Mouse (Mus musculus) E14TG2a.4 (cell line): ENCODE data around the gene Rdh19.
"Not testable (repeated sequence)": the region's sequence is repeated elsewhere in the genome, so short reads cannot be mapped to it uniquely, and the experiment has no call there.

Source experiments
- H3K27me3 ChIP-seq: 2 replicates; pipeline ENCODE4 v1.6.1; 2014; ENCODE audit warnings: low read length, control low read depth; ENCODE audit not compliant: insufficient read depth
- H3K36me3 ChIP-seq: 2 replicates; pipeline ENCODE4 v1.6.1; 2014; ENCODE audit warnings: low read length, control low read depth; ENCODE audit not compliant: insufficient read depth
- H3K4me1 ChIP-seq: replicated peaks from 2 replicates; pipeline ENCODE4 v1.6.1; 2014; ENCODE audit warnings: low read depth, low read length, control low read depth
- H3K4me3 ChIP-seq: replicated peaks from 2 replicates; pipeline ENCODE4 v1.5.1; 2014; ENCODE audit warnings: mild to moderate bottlenecking, low read length
- H3K9me3 ChIP-seq: 2 replicates; pipeline ENCODE4 v1.6.1; 2014; ENCODE audit warnings: low read length, control low read depth
- CTCF ChIP-seq: conservative IDR thresholded peaks from 2 replicates; pipeline ENCODE4 v1.5.1; 2014; ENCODE audit warnings: low read length
- NANOG ChIP-seq: IDR thresholded peaks from 2 replicates; pipeline ENCODE4 v1.6.1; 2014; ENCODE audit warnings: borderline replicate concordance, low read length, mixed read lengths
- POU5F1 ChIP-seq: IDR thresholded peaks from 2 replicates; pipeline ENCODE4 v1.6.1; 2014; ENCODE audit warnings: low read length, borderline replicate concordance

The Rdh19 gene

GRCm38 (mm10) chr10:127891481-127891880 lies 41.8 kb downstream of the Rdh19 start:
- TF ChIP-seq CTCF (no peak), POU5F1 (no peak), NANOG (no peak)
- no peaks in the 10 kb centered on the region for H3K27me3 ChIP-seq
- H3K9me3 ChIP-seq = peaks cover 7% of the 10 kb centered on the region; the same call in 1 of the 2 replicates
- no peaks in the 10 kb centered on the region for H3K36me3 ChIP-seq
- peaks cover 59% of the 10 kb centered on the region for H3K4me1 ChIP-seq
- H3K4me3 ChIP-seq = no peak overlapping the region

- not testable (repeated sequence) for H3K9me3 ChIP-seq, H3K27me3 ChIP-seq, H3K36me3 ChIP-seq, H3K4me3 ChIP-seq
- H3K4me1 ChIP-seq = peaks cover 78% of the 10 kb centered on the region
These were observed 43.7 kb downstream of the Rdh19 start for GRCm38 (mm10) chr10:127893163-127894022.

- Histone ChIP-seq H3K4me1 (peaks cover 85% of the 10 kb centered on the region), H3K36me3 (no peaks in the 10 kb centered on the region), H3K4me3 (no peak overlapping the region; the same call in 1 of the 2 replicates), H3K9me3 (0 out of 2 replicates have a peak, but pooled peaks cover under 1% of the 10 kb centered on the region), H3K27me3 (peaks cover 3% of the 10 kb centered on the region; the same call in 1 of the 2 replicates)
- TF ChIP-seq CTCF = no peak
These were observed 47.0 kb downstream of the Rdh19 start for GRCm38 (mm10) chr10:127896705-127897104.

GRCm38 (mm10) chr10:127897506-127897905 lies 47.8 kb downstream of the Rdh19 start:
- TF ChIP-seq NANOG (no peak), CTCF (no peak), POU5F1 (no peak)
- Histone ChIP-seq H3K27me3 (peaks cover 3% of the 10 kb centered on the region; the same call in 1 of the 2 replicates), H3K4me3 (peak overlapping the region; percentile 21; the same call in 1 of the 2 replicates), H3K4me1 (peaks cover 79% of the 10 kb centered on the region), H3K36me3 (no peaks in the 10 kb centered on the region), H3K9me3 (no peaks in the 10 kb centered on the region)

- no peaks in the 10 kb centered on the region for H3K36me3 ChIP-seq
- peaks cover 3% of the 10 kb centered on the region; the same call in 1 of the 2 replicates for H3K27me3 ChIP-seq
- H3K4me3 ChIP-seq = 0 out of 2 replicates have a peak within 1 kb of the TSS, but pooled peaks have one; percentile 21
- TF ChIP-seq NANOG = no peak
- no peak for TF ChIP-seq CTCF
- no peak for TF ChIP-seq POU5F1
- H3K4me1 ChIP-seq = peaks cover 75% of the 10 kb centered on the region
- no peaks in the 10 kb centered on the region for H3K9me3 ChIP-seq
These were observed 48.5 kb downstream of the Rdh19 start, which contains the start of gene Sdr9c7 for GRCm38 (mm10) chr10:127898218-127898617. Sdr9c7 (plus strand) TSS chr10:127898518.

GRCm38 (mm10) chr10:127899783-127900182 lies 50.1 kb downstream of the Rdh19 start:
- peaks cover 74% of the 10 kb centered on the region for H3K4me1 ChIP-seq
- no peak overlapping the region for H3K4me3 ChIP-seq
- TF ChIP-seq NANOG = no peak
- TF ChIP-seq POU5F1 = no peak
- TF ChIP-seq CTCF = no peak
- no peaks in the 10 kb centered on the region for H3K9me3 ChIP-seq
- H3K36me3 ChIP-seq = no peaks in the 10 kb centered on the region
- H3K27me3 ChIP-seq = peaks cover 3% of the 10 kb centered on the region; the same call in 1 of the 2 replicates

GRCm38 (mm10) chr10:127901751-127902150 lies 52.0 kb downstream of the Rdh19 start:
- Histone ChIP-seq H3K36me3 (no peaks in the 10 kb centered on the region), H3K4me1 (peaks cover 79% of the 10 kb centered on the region), H3K9me3 (no peaks in the 10 kb centered on the region), H3K4me3 (no peak overlapping the region), H3K27me3 (peaks cover 3% of the 10 kb centered on the region; the same call in 1 of the 2 replicates)
- TF ChIP-seq POU5F1 (no peak), NANOG (no peak), CTCF (no peak)

GRCm38 (mm10) chr10:127903116-127903515 lies 53.4 kb downstream of the Rdh19 start:
- Histone ChIP-seq H3K27me3 (peaks cover 3% of the 10 kb centered on the region; the same call in 1 of the 2 replicates), H3K4me1 (peaks cover 75% of the 10 kb centered on the region), H3K36me3 (no peaks in the 10 kb centered on the region), H3K9me3 (no peaks in the 10 kb centered on the region), H3K4me3 (no peak overlapping the region)
- no peak for TF ChIP-seq NANOG
- no peak for TF ChIP-seq CTCF
- TF ChIP-seq POU5F1 = no peak
